Mouse (Mus musculus) kidney, adult 2 months (tissue): ENCODE data around the gene Mrpl18. TPM values are rescaled to one million over a fixed set of nuclear protein-coding genes. Genes with fewer than 3 reads are reported as not detected.
"Not testable (repeated sequence)": the region's sequence is repeated elsewhere in the genome, so short reads cannot be mapped to it uniquely, and the experiment has no call there.

ENCODE experiments used
- DNase-seq: peaks from one replicate; pipeline ENCODE4 v3.0.0; 2021
- H3K27ac ChIP-seq: fragments of 200-500 bp; 2 replicates; pipeline ENCODE4 v1.5.1; 2012; ENCODE audit warnings: low read depth, low read length, control low read depth, inconsistent platforms; ENCODE audit not compliant: insufficient read depth
- H3K27me3 ChIP-seq: fragments of 200-500 bp; replicated peaks from 2 replicates; pipeline ENCODE4 v1.6.1; 2012; ENCODE audit warnings: mild to moderate bottlenecking, moderate library complexity, low read length, inconsistent platforms; ENCODE audit not compliant: control insufficient read depth, insufficient read depth
- H3K36me3 ChIP-seq: fragments of 200-500 bp; 2 replicates; pipeline ENCODE4 v1.6.1; 2012; ENCODE audit warnings: mild to moderate bottlenecking, moderate library complexity, low read length, inconsistent platforms; ENCODE audit not compliant: control insufficient read depth, insufficient read depth
- H3K4me1 ChIP-seq: fragments of 200-500 bp; 2 replicates; pipeline ENCODE4 v1.6.1; 2011; ENCODE audit warnings: low read length; ENCODE audit not compliant: control insufficient read depth, insufficient read depth
- H3K4me3 ChIP-seq: fragments of 200-500 bp; 2 replicates; pipeline ENCODE4 v1.5.1; 2011; ENCODE audit warnings: mild to moderate bottlenecking, low read depth, low read length, control low read depth; ENCODE audit not compliant: insufficient read depth
- CTCF ChIP-seq: fragments of 200-500 bp; conservative IDR thresholded peaks from 2 replicates; pipeline ENCODE4 v1.5.1; 2011; ENCODE audit warnings: low read depth, mild to moderate bottlenecking, control low read depth, low read length, moderate library complexity, mixed read lengths; ENCODE audit not compliant: insufficient read depth, insufficient read length
- POLR2A ChIP-seq: fragments of 200-500 bp; IDR thresholded peaks from one replicate; pipeline ENCODE4 v1.6.1; 2011; ENCODE audit warnings: low read depth, low read length, control low read depth
- WGBS: fragments of 180-500 bp; shearing (Covaris S2); methylation state at CpG from one replicate; pipeline ENCODE4 v1.1.7; 2018; 5-methylcytosine and 5-hydroxymethylcytosine counted together
- polyA plus RNA-seq: library from polyadenylated mRNA; depleted of rRNA; stranded (reverse); fragments of >200 nt; gene quantifications from 2 replicates; pipeline ENCODE4 v1.2.3, GENCODE M21; 2012

Mrpl18 gene
- polyA plus RNA-seq, 1 experiment, result 48.9 TPM

DNA sequence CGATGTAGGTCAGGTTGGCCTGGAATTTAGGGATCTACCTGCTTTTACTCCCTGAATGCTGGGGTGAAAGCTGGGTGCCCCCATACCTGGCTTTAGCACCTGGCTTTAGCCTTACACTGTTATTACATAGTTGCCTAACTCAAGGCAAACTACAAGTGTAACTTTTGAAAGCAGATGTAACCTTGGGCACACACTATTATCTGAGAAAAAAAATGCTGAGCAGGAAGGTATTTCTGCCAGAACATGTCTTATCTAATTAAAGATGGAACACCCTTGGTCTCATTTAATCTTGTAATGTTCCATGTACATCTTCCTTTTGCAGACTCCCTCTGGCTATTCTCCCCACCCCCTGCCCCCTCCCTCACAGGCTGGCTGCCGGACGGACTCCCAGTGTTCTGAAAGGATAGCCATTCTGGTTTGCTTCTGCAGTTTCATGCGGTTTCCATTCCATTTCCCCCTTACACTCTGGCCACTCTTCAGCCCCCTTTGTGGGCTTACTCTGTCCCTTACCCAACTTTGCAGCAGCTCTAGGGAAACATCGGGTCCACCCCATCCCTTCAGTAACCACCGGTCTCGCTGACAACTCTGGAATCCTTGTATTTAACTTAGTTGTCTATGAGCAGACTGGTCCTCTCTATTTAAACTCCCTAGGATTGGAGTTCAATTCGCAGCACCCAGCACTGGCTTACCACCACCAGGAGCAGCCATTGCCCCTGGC is 25.6 kb upstream of the Mrpl18 start:
- Histone ChIP-seq H3K4me3 (no peak overlapping the region), H3K27ac (no peak overlapping the region), H3K36me3 (peaks cover 2% of the 10 kb centered on the region; the same call in 1 of the 2 replicates), H3K27me3 (no peaks in the 10 kb centered on the region), H3K4me1 (peaks cover 6% of the 10 kb centered on the region; the same call in 1 of the 2 replicates)
- no peak for DNase-seq
- 85% methylated on average over 8 of the region's 8 CpGs for WGBS
- no peak for TF ChIP-seq POLR2A
- no peak for TF ChIP-seq CTCF

GRCm38 (mm10) chr17:12940151-12940805 is 24.1 kb upstream of the Mrpl18 start, which contains the start of gene Acat3:
Gene Acat3, minus strand, starts transcription at chr17:12940600.
- DNase-seq, result peak; percentile 53
- 2% methylated on average over 27 of the region's 27 CpGs for WGBS
- TF ChIP-seq POLR2A, result peak; percentile 30
- TF ChIP-seq CTCF, result no peak

GRCm38 (mm10) chr17:12939377-12940148 is 23.4 kb upstream of the Mrpl18 start:
- H3K4me1 ChIP-seq, result peaks cover 17% of the 10 kb centered on the region; the same call in 1 of the 2 replicates
- H3K27me3 ChIP-seq, DNase-seq, H3K36me3 ChIP-seq: not testable (repeated sequence)
- H3K4me3 ChIP-seq, result peak overlapping the region; percentile 60
- H3K27ac ChIP-seq, result 0 out of 2 replicates have a peak overlapping the region, but pooled peaks have one; percentile 21
- WGBS, result 47% methylated on average over 5 of the region's 12 CpGs

More at GRCm38 (mm10) chr17:12940151-12940805, 24.1 kb upstream of the Mrpl18 start, which contains the start of gene Acat3:
- Histone ChIP-seq H3K36me3 (peaks cover 2% of the 10 kb centered on the region; the same call in 1 of the 2 replicates), H3K4me3 (peak within 1 kb of the TSS; percentile 60), H3K27ac (0 out of 2 replicates have a peak within 1 kb of the TSS, but pooled peaks have one; percentile 21), H3K4me1 (peaks cover 14% of the 10 kb centered on the region; the same call in 1 of the 2 replicates), H3K27me3 (no peaks in the 10 kb centered on the region)

DNA sequence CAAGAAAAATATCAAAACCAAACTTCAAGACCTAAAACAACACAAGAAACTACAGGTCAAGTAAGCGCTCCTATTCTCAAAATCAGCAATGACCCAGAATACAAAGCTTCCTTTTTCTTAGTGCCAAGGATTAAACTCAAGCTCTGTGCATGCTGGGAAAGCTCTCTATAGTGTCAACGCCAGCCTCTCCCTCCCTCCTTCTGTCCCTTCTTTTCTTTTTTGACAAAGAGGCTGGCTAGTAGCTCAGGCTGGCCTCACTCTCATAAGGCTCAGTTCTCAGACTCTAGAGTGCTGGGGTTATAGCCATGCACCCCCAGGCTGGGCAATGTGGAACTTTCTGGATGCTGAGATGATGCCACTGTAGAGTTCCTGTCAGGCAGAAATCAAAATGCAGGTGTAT is 21.9 kb upstream of the Mrpl18 start:
- H3K4me3 ChIP-seq, result no peak overlapping the region

DNA sequence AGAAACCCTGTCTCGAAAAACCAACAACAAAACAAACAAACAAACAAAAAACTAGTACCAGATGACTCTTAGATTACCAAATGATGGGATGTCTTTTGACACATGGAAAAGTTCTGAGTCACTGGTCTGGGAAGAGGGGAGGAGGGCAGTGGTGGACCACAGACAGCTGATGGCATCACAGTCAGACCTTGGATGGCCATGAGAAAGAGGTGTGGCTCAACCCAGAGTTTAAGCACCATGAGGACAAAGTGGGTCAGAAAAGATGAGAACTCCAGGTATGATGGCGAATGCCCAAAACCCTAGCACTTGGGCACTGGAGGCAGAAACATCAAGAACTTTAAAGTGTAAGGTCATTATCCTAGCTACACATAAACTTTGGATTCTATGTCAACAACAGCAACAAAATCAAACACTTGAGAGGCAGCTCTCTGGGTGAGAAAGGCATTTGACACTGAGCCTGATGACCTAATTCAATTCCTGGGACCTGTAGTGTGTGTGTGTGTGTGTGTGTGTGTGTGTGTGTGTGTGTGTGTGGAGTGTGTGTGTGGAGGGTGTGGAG is 21.3 kb upstream of the Mrpl18 start:
- Histone ChIP-seq H3K4me1 (peaks cover 17% of the 10 kb centered on the region; the same call in 1 of the 2 replicates), H3K4me3 (no peak overlapping the region), H3K36me3 (no peaks in the 10 kb centered on the region), H3K27me3 (no peaks in the 10 kb centered on the region), H3K27ac (no peak overlapping the region)
- DNase-seq, result no peak
- TF ChIP-seq CTCF (no peak), POLR2A (no peak)
- WGBS, result 74% methylated on average over 2 of the region's 2 CpGs

More for the DNA sequence above, 21.9 kb upstream of the Mrpl18 start:
- H3K36me3 ChIP-seq, result peaks cover 1% of the 10 kb centered on the region; the same call in 1 of the 2 replicates
- no peak for TF ChIP-seq POLR2A
- TF ChIP-seq CTCF, result no peak
- no peak overlapping the region for H3K27ac ChIP-seq
- DNase-seq, result no peak
- WGBS, result 73% methylated on average over 2 of the region's 2 CpGs
- H3K27me3 ChIP-seq, result no peaks in the 10 kb centered on the region
- H3K4me1 ChIP-seq, result peaks cover 17% of the 10 kb centered on the region; the same call in 1 of the 2 replicates

- Histone ChIP-seq H3K4me3 (no peak overlapping the region), H3K27me3 (no peaks in the 10 kb centered on the region), H3K27ac (peak overlapping the region; percentile 89), H3K4me1 (peaks cover 14% of the 10 kb centered on the region; the same call in 1 of the 2 replicates), H3K36me3 (no peaks in the 10 kb centered on the region)
- 28% methylated on average over 4 of the region's 4 CpGs for WGBS
- no peak for TF ChIP-seq CTCF
- no peak for TF ChIP-seq POLR2A
- DNase-seq, result peak; percentile 74
Observed at GRCm38 (mm10) chr17:12935719-12936118, 19.6 kb upstream of the Mrpl18 start.

DNA sequence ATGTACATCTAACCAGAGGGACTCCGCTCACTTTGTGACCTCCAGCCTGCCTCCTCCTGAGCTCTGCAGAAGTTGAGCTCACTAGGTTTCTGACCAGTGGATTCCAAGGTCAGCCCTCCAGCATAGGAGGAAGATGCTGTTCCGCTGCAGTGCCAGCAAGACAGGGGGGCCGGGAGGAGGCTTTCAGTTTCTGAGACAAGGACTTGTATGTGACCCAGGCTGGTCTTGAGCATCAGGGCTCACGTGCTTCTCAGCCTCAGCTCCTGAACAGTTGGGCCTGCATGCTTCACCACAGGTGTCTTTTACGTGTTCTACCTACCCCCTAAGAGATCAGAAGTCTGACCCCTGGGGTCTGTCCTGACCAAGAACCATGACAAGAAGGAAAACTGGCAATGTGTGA is 15.4 kb upstream of the Mrpl18 start:
- 76% methylated on average over 5 of the region's 5 CpGs for WGBS
- not testable (repeated sequence) for H3K27me3 ChIP-seq, H3K36me3 ChIP-seq

More for the DNA sequence above, 15.4 kb upstream of the Mrpl18 start:
- peaks cover 11% of the 10 kb centered on the region; the same call in 1 of the 2 replicates for H3K4me1 ChIP-seq
- H3K4me3 ChIP-seq, H3K27ac ChIP-seq, DNase-seq: not testable (repeated sequence)
